Mouse (Mus musculus) spleen, postnatal 4 days (tissue): Measurements from ENCODE around the gene Zfp36l2.
"Not testable (repeated sequence)": the region's sequence is repeated elsewhere in the genome, so short reads cannot be mapped to it uniquely, and the experiment has no call there.

Source experiments
- DNase-seq, 2 experiments: peaks; one replicate each; pipeline ENCODE4 v3.0.0; 2022; ENCODE audit warnings: low spot score in 2 of 2

Zfp36l2 gene

GRCm38 (mm10) chr17:84195003-84195395, 7.3 kb upstream of the Zfp36l2 start:
- DNase-seq, result peak in 1 of 2 experiments; percentile 54

- DNase-seq, result peak in 1 of 2 experiments; percentile 56
Observed at GRCm38 (mm10) chr17:84194282-84195002, 6.7 kb upstream of the Zfp36l2 start.

- peak in 1 of 2 experiments; percentile 58 for DNase-seq
Observed at GRCm38 (mm10) chr17:84193411-84193810, 5.7 kb upstream of the Zfp36l2 start.

GRCm38 (mm10) chr17:84191946-84192345, 4.2 kb upstream of the Zfp36l2 start:
- DNase-seq, result peak in 1 of 2 experiments; percentile 58

- DNase-seq, result peak; percentile 87 to 97
Observed at GRCm38 (mm10) chr17:84190885-84191284, 3.1 kb upstream of the Zfp36l2 start.

- DNase-seq, result peak in 1 of 2 experiments; percentile 66
Observed at GRCm38 (mm10) chr17:84189127-84189854, 1.5 kb upstream of the Zfp36l2 start.

- DNase-seq, result peak; percentile 85 to 90
Observed at GRCm38 (mm10) chr17:84188374-84188961, 721 bp upstream of the Zfp36l2 start.

- not testable (repeated sequence) for DNase-seq
Observed at GRCm38 (mm10) chr17:84187264-84187663, 483 bp downstream of the Zfp36l2 start.

GRCm38 (mm10) chr17:84186451-84187202, 1.1 kb downstream of the Zfp36l2 start:
- DNase-seq, result peak; percentile 63 to 86

- DNase-seq, result peak; percentile 84 to 93
Observed at GRCm38 (mm10) chr17:84185581-84186450, 1.9 kb downstream of the Zfp36l2 start.

GRCm38 (mm10) chr17:84185011-84185411, 2.7 kb downstream of the Zfp36l2 start:
- DNase-seq, result peak in 1 of 2 experiments; percentile 66

GRCm38 (mm10) chr17:84183291-84183781, 4.4 kb downstream of the Zfp36l2 start:
- peak; percentile 85 to 90 for DNase-seq

- DNase-seq, result peak; percentile 45 to 76
Observed at GRCm38 (mm10) chr17:84182311-84183271, 5.2 kb downstream of the Zfp36l2 start.

GRCm38 (mm10) chr17:84181502-84182310, 6.0 kb downstream of the Zfp36l2 start:
- peak; percentile 74 to 85 for DNase-seq

- peak; percentile 74 to 84 for DNase-seq
Observed at GRCm38 (mm10) chr17:84180715-84181501, 6.8 kb downstream of the Zfp36l2 start.

- DNase-seq, result peak; percentile 9 to 65
Observed at GRCm38 (mm10) chr17:84179973-84180365, 7.8 kb downstream of the Zfp36l2 start.
